Comparison of ENCODE assay signal across 8 mouse cellular contexts in the genomic region with DNA sequence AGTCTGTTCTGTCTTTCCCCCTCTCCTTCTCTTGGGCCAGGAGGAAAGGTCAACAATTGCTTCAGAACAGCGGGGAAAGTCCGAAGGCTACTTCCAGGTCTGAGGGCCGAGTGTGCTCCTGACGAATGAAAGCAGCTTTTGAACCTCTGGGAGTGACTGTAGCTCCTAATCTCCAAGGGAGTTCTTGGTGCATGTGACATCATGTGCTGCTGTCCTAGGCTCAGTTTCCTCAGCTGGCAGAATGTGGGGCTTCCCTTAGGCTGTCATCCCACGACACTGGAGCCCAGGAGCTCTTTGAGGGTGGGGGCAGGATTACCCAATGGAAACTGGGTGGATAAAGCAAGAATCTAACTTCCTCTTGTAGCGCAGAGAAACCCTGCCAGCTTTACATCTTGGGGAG. TPM values are rescaled to one million over a fixed set of nuclear protein-coding genes. Genes with fewer than 3 reads are reported as not detected.
DNase-seq lines count a peak whose midpoint lies in the region; ATAC-seq lines count a peak whose summit lies in the region.
"Had no signal": no experiment of that assay in that cellular context is flagged by ENCODE, and none has a peak within 500 bp of the region (broad histone marks: within the 10 kb centered on the region; RNA-seq: fewer than 3 reads in every experiment).

A gene (minus strand): TSS at position 285 of the 400 bp plus-strand sequence.

- no peak within 1 kb of the TSS for H3K4me3 ChIP-seq in embryonic facial prominence, embryonic 14.5 days (ENCODE audit: low read depth, low read length)
- no peak within 1 kb of the TSS for H3K4me3 ChIP-seq in midbrain, embryonic 16.5 days (ENCODE audit: low read depth, low read length)
- H3K4me3 ChIP-seq: embryonic facial prominence, embryonic 13.5 days had no signal

- H3K9me3 ChIP-seq in embryonic facial prominence, embryonic 14.5 days (ENCODE audit: control insufficient read depth, low read length) = no peaks in the 10 kb centered on the region
- no peaks in the 10 kb centered on the region for H3K9me3 ChIP-seq in midbrain, embryonic 16.5 days (replicated peaks; ENCODE audit: control insufficient read depth, low read length, poor library complexity, severe bottlenecking)
- H3K9me3 ChIP-seq: embryonic facial prominence, embryonic 13.5 days had no signal

- H3K27ac ChIP-seq in embryonic facial prominence, embryonic 14.5 days (replicated peaks; ENCODE audit: low read depth, low read length) = no peak within 1 kb of the TSS
- no peak within 1 kb of the TSS for H3K27ac ChIP-seq in midbrain, embryonic 16.5 days (ENCODE audit: low read length)
- H3K27ac ChIP-seq: embryonic facial prominence, embryonic 13.5 days had no signal

- H3K36me3 ChIP-seq in embryonic facial prominence, embryonic 14.5 days (ENCODE audit: control insufficient read depth, insufficient read depth, low read length) = no peaks in the 10 kb centered on the region
- no peaks in the 10 kb centered on the region for H3K36me3 ChIP-seq in midbrain, embryonic 16.5 days (ENCODE audit: control insufficient read depth, insufficient read depth, low read length)
- H3K36me3 ChIP-seq: embryonic facial prominence, embryonic 13.5 days had no signal

- no peaks in the 10 kb centered on the region; the same call in 1 of the 2 replicates for H3K27me3 ChIP-seq in embryonic facial prominence, embryonic 14.5 days (replicated peaks; ENCODE audit: control insufficient read depth, insufficient read depth, low read length)
- no peaks in the 10 kb centered on the region for H3K27me3 ChIP-seq in midbrain, embryonic 16.5 days (ENCODE audit: control insufficient read depth, insufficient read depth, low read depth, low read length)

- no peak for DNase-seq in layer of hippocampus, adult 8-10 months (ENCODE audit: low spot score in 2 of 2)
- DNase-seq in layer of hippocampus, adult 9-11 months = no peak
- DNase-seq in embryonic facial prominence, embryonic 14.5 days (ENCODE audit: low spot score) = no peak
- no peak for DNase-seq in layer of hippocampus, postnatal 10 days (ENCODE audit: low spot score in 2 of 2)
- DNase-seq in thymus, postnatal 36 days = no peak
- no peak for DNase-seq in thymus, postnatal 4 days

- WGBS in embryonic facial prominence, embryonic 14.5 days = 76% methylated on average over 6 of the region's 6 CpGs
- 79% methylated on average over 6 of the region's 6 CpGs for WGBS in midbrain, embryonic 16.5 days

- ATAC-seq in embryonic facial prominence, embryonic 14.5 days (ENCODE audit: low read depth) = no peak
- no peak for ATAC-seq in midbrain, embryonic 16.5 days

- H3K4me2 ChIP-seq in embryonic facial prominence, embryonic 14.5 days (ENCODE audit: low read depth, low read length) = no peak within 1 kb of the TSS
- no peak within 1 kb of the TSS for H3K4me2 ChIP-seq in midbrain, embryonic 16.5 days (ENCODE audit: low read length)
- H3K4me2 ChIP-seq: embryonic facial prominence, embryonic 13.5 days had no signal

- H3K4me1 ChIP-seq in embryonic facial prominence, embryonic 14.5 days (ENCODE audit: control insufficient read depth, insufficient read depth, low read length) = peaks cover 8% of the 10 kb centered on the region
- peaks cover 3% of the 10 kb centered on the region; the same call in 1 of the 2 replicates for H3K4me1 ChIP-seq in midbrain, embryonic 16.5 days (ENCODE audit: control insufficient read depth, insufficient read depth, low read length)

- no peak within 1 kb of the TSS for H3K9ac ChIP-seq in embryonic facial prominence, embryonic 14.5 days (ENCODE audit: low read depth, low read length)
- H3K9ac ChIP-seq in midbrain, embryonic 16.5 days (ENCODE audit: low read depth, low read length) = no peak within 1 kb of the TSS
- H3K9ac ChIP-seq: embryonic facial prominence, embryonic 13.5 days had no signal

RNA-seq across cellular contexts. Expression of the gene that starts here (rescaled TPM):
- 10 to 100 TPM; 26.1 to 30.8 (median 29.7) TPM for total RNA-seq in layer of hippocampus, adult 8-10 months (2022)
- polyA plus RNA-seq in embryonic facial prominence, embryonic 14.5 days (2014; fragmentation: Nextera tagmentation; extraction: Ambion mirVana) = 10.5 and 12.1 TPM in 2 replicates
- total RNA-seq in layer of hippocampus, postnatal 10 days (2021) = 10 to 100 TPM; 30.7 to 32.6 TPM
- 23.2 and 24.2 TPM in 2 replicates for polyA plus RNA-seq in midbrain, embryonic 16.5 days (2015; fragmentation: Nextera tagmentation; extraction: Ambion mirVana)
